Mouse (Mus musculus) B cell, adult 2 months (primary cell): ENCODE results near the gene Aldh3b3.

Source experiments
- DNase-seq, 2 experiments: peaks; one replicate each; pipeline ENCODE4 v3.0.0; 2022

Aldh3b3 gene

DNA sequence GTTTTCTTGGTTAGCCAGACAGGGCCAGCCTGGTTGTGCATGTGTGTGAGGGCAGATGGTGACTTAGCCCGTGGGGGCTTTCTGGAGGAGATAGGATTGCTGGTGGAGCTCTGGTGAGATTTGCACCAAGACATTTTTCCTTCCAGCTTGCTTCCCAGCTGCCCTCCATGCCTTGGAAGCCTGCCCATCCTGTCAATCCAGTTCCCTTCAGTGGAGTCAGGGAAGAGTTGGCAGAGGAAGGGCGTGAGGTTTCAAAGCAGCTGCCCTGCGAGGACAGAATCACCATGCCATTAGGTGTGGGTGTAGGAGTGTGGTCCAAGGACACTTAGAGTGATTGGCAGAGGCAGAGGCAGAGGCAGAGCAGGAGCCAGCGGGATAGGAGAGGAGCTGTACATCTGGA is at the start of gene Aldh3b3:
Gene Aldh3b3, plus strand, starts transcription at position 176 of the 400 bp plus-strand sequence.
- DNase-seq: no peak

DNA sequence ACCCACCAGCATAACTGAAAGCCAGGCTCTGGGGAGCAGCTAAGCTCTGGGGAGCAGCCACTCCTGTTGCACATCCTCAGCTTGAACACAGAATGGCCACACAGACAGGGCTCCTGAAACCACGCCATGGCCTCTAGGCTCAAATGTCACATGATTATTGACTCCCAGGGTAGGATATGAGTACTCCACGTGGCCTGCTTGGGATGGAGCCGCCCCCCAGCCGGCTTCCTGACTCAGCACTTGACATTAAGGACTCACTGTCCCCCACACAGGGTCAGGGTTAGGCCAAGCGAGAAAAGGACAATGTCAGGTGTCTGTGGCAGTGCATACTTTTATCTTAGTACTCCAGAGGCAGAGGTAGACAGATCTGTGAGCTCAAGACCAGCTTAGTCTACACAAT is 48.2 kb upstream of the Aldh3b3 start:
- no peak for DNase-seq

DNA sequence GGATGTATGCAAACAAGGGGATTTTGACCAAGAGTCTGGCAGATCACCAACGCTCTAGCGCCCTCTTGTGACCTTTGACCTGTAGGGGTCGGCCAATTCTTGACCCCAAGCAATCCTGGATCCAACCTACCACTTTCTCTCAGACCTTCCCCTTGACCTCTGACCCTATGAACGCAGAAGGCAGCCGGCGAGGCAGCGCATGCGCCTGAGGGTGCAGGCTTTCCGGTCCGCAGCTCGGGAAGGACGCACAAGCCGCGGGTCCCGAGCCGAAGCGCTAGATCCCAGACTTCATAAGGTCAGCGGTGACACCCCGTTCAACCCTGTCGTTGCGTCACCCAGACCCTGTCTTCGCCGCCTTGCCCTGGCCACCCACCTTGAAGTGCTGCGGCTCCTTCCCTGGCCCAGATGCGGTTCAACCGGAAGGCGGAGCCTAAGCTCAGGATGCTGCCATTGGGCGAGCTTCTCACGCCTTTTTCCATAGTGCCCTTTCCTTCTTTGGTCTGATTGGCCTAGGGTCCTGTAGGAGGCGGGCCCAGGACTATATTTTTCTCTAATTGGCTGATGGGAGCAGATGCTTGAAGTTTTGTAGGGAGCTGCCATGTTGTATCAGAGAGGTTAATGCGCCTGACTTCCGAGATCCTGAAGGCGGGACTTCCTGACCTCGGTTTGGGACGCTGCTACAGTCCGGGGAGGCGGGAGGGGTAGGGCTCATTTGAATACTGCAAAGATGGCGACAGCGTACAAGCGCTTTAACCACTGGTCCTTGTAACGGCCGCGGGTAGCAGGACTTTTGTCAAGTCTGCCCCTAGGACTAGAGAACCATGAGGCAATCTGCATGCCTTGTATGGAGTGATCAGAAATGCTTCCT is 45.9 kb upstream of the Aldh3b3 start, which contains the start of gene Ndufs8:
Gene Ndufs8, minus strand, starts transcription at position 438 of the 868 bp plus-strand sequence.
- peak; percentile 87 to 91 for DNase-seq

DNA sequence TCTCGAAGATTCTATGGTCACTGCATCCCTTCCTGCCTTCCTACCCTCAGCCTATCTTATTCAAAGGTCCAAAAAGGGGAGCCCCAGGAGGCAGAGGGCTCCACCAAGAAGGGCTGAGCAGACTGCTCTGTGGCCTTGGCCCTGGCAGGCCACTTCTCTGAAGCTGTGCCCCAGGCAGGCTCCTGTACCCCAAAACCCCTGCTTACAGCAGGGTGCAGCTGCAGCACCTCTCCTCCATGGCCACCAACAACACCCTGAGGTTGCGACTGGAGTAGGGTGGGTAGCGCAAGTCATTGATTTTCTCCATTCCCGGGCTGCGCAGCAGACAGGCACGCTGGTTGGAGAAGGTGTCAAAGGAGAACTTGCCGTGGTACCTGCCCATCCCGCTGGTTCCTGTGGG is 44.8 kb upstream of the Aldh3b3 start:
- DNase-seq: no peak

DNA sequence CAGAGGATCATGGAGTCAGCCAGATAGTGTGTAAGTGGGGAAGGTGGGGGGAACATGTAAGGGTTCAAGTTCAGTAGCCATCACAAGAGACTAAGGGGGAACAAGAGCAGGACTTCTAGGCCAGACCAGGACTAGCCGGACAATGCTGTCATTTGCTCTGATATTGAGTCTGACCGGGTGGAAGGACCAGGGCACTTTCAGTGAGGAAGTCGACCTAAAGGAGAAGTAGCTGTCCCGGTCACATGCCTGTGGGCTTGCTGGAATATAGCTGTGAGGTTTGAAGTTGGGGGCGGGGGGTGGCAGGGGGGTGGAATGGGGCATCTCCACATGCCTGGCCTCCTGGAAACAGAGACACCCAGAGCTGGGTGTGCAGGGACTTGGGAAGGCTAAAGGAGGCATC is 43.9 kb upstream of the Aldh3b3 start:
- no peak for DNase-seq

DNA sequence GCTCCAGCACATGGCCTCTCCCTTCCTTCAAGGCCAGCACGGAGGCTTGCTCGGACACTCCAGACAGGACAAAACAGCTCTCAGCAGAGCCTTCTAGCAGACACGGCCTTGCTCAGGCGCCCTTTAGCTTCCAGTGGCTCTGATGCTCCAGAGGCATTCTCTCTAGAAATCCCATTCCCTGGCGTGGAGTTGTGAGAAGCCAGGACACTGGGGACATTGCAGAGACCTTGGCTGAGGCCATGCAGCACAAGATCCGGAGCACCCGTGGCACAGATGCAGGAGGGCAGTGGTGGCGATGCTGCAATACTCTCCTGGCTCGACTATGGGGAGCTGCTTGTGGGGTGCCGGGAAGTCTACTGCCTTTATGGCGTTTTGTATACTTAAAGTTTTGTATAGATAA is 41.7 kb upstream of the Aldh3b3 start:
- DNase-seq: no peak

DNA sequence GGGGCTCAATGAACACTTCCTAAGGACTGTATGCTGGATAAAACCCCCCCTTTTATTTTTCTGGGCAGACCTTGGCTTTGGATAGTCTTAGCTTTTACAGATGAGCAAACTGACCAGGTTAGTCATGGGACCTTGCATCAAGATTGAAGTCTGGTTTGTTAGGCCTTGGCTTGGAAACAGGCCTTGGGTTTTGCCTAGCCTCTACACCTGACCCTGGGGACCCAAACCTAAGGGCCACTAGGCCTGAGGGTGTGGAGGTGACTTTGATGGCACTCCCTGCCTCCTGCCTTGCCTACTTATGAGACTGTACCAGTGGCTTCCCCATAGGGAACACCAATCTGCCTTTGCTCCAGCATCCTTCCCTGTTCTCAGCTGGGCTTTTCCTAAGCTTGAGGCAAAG is 38.5 kb upstream of the Aldh3b3 start:
- DNase-seq: no peak

DNA sequence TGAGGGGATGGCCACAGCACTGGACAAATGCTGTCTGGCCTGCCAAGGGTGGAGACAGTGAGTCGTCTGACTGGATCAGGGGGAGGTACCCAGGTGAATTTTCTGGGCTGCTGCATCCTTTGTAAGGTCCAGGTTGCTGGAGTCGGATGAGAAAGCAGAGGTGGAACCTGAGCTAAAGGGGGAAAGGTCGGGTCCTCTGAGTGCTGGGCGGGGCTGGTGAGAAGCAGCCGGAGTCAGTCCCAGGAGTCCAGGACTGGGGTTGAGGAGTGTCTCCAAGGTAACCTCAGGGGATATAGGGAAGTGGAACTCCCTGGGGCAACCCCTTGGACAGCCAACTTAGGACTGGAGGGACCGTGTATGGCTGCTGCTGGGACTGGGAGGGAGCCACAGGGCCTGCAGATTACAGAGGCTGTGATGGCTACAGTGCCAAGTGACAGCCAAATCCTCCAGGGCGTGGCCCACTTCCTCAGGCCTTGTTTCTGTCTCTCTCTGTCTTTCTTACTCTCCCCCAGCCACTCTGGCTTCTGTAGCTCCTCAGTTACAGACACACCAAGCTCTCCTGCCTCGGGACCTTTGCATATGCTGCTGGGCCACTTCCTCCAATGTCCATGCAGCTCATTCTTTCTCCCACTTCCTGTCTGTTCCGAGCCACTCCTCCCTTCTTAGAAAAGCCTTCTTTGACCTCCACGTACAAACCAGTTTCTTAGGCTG is 35.6 kb upstream of the Aldh3b3 start:
- peak; percentile 59 to 60 for DNase-seq

DNA sequence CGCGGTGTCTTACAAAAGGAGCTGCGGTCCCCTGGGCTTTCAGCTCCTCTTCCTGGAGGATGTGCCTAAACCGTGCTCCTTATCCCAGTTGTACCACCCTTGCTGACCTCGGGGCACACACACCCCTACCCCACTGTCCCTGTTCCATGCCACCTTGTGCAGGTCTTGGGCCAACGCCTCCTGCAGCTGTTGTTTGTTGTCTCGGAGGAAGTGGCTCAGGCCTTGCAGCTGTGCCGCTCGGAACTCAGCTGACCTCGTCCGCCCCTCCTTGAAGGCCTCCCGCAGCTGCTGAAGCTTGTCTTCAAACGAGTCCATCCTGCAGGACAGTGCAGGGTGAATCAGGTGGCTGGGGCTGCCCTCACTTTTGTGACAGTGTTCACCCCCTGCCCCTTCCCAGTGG is 34.9 kb upstream of the Aldh3b3 start:
- DNase-seq: peak; percentile 58 to 62

DNA sequence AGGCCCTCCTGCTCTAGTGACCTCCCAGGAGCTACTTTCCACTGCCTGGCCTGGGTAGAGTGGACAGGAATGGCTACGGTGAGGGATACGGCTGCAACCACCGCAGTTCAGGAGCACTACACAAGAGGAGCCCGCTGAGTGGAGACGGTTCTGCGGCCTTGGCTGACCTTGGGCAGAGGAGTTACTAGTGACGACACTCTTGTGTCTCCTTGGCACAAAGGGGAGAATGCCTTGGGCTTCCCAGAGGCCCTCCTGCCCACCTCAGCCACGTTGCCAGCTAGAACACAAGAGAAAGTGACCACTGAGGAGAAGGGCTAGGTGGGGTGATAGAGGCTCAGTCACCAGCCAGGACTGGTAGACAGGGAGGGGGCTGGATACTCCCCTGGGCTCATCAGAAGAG is 34.3 kb upstream of the Aldh3b3 start:
- no peak for DNase-seq

DNA sequence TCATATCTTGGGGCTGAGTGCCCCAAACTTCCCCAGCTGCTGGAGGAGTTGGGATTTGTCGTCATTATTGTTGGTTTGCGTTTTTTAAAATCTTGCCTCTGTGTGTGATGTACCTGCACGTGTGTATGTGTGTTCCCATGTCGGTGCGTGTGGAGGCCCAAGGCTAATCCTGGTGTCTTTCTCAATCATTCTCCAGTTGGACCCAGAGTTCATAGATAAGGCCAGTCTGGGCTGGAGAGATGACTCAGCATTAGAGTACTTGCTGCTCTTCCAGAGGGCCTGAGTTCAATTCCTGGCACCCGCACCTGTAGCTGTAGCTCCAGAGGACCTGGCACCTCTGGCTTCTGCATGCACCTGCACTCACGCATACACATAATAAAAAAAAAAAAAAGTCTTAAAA is 33.6 kb upstream of the Aldh3b3 start:
- no peak for DNase-seq

DNA sequence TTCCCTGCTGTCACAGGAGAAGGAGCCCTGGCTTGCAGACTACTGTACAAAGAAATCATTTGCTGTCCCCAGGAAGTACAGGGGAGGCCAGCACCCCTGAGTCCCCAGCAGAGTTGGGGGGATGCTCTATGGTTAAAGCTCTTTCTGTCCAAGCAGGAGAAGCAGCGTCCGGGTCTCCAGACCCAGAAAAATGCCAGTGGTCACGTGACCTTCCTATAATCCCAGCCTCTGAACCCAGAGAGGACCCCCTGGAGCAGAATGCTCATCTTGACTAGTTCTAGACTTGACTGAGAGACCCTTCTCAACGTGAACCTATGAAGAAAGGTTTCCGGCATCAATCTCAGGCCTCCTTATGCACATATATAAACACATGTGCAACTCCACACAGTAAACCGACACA is 32.6 kb upstream of the Aldh3b3 start:
- no peak for DNase-seq

DNA sequence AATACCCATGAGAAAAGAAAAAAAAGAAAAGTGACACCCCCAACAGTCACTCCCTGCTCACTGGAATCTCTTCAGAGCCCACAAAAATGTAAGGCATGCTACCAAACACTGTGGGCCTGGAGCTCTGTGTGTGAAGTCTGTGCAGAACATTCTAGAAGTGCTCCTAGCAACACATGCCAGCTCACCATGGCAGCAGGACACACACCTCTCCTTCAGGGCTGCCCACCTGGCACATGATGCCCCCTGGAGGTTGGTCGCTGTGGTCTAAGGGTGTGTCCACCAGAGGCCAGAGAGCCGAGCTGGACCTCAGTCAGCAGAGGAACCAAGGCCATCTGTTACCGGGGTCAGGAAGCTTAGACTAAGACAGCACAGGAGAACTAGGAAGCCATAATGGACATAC is 32.2 kb upstream of the Aldh3b3 start:
- no peak for DNase-seq

DNA sequence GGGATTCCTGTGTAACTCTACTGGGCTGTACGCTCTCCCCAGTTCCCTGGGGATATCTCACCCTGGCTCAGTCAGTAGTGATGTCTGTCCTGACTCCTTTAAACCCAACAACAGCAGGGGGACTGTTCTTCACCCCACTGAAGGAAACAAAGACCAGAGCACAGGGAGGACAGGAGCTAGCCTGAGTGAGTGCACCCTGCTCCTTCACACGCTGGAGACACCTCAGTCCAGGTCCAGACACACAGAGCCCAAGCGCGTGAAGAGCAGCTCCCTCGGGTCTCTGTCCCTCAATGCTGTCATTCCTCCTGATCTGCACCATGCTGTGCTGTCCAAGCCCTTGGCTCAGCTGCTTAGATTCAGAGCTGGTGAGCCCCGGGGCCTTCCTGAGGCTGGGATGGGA is 31.8 kb upstream of the Aldh3b3 start:
- no peak for DNase-seq

DNA sequence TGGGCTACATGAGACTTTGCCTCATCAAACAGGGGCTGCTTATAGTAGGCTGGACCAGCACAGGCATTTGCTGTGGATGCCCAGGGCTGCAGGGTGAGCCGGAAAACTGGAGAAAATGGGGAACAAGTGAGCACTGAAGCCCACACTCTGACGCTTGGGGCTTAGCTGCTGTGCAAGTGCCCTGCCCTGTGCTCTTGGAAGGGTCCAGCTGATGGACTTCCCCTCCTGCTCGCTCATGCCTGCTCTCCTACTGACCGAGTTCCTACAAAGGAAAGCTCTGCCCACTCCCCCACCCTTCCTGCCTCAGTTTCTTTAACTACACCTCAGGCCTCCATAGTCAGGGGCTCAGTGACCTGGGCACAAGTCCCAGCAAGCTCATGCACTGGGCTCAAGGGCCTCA is 30.5 kb upstream of the Aldh3b3 start:
- no peak for DNase-seq

DNA sequence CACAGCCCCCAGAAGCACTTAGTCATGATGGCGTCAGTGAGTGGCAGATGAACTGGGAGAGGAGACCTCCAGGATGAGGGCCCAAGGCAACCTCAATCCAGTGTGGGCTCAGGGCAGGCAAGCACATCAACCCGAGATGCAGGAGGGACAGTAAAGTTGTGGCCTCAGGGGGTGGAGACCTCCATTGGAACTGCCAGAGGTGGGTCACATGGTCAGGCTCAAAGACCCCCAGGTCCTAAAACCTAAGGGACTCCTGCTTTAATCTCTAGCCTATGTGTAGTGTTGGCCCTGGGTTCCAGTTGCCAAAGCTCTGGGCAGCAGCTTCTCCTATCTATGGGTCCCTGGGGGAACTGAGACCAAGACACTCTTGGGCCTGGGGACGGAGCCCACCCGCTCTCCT is 29.7 kb upstream of the Aldh3b3 start:
- DNase-seq: no peak

DNA sequence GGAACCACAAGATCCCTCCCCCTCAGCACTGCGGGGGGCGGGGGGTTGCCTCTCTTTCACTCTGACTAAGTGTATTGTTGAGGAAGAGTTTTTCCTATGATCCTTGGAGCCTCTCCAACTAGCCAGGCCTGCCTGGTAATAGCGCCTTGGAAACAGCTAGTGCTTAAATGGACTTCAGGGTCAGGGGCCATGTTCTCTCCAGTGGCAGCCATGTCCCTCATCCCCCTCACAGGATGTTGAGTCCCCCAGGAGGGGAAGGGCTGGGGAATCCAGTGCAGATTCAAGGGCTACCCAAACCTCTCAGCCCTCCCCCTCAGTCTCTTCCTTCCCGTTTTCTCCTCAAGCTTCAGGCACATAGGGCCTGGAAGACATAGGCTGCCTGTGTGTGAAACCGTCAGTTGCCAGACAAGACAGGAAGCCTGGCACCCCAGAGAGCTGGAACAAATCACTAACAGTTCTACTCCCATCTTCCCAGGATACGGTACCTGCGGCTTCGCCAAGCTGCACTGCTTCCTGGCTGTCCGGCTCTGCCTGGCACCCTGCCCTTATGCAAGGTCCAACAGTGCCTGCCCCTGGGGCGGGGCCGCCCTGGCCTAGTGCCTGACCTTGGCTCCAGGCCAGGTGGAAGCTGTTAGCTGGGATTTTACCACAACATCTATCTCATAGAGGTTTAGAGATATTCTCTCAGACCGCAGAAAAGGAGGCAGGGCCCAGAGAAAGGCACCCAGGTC is 29.1 kb upstream of the Aldh3b3 start, which contains the start of gene Aldh3b1:
Gene Aldh3b1, minus strand, starts transcription at position 598 of the 731 bp plus-strand sequence.
- peak in 1 of 2 experiments; percentile 21 for DNase-seq

DNA sequence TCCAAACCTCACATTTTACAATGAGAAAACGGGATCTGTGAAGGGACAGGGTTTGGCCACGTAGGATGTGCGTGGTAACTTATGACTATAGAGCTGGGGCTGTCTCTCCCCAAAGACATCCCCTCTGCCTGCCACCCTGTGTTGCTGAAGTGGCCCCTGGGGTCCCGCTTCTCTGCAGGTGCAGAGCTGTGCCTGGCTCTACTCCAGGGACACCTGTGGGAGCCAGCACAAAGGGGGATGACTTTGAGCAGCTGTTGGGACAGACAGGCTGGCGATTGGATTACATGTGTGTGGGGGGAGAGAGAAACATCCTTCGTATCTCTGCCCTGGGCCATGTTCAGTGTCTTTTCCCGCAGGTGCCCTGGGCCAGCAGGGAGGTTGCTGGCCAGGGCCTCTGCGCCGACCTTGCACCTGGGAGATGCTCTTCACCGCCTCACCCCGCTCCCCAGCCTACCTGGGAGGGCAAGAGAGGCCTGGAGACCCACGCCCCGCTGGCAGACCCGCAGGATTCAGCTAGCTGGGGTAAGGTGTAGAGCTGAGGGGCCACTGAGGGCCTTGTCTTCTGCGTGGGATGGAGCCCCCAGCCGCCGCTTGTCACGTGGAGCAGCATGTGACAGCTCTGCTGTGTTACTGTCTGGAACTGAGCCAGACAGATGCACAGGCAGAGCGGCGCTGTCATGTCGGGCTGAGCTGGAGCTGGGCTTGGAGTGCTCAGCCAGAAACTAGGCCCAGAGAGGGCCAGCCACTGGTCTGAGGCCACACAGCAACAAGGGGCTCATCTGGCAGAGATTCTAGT is 28.0 kb upstream of the Aldh3b3 start:
- peak; percentile 44 to 47 for DNase-seq

DNA sequence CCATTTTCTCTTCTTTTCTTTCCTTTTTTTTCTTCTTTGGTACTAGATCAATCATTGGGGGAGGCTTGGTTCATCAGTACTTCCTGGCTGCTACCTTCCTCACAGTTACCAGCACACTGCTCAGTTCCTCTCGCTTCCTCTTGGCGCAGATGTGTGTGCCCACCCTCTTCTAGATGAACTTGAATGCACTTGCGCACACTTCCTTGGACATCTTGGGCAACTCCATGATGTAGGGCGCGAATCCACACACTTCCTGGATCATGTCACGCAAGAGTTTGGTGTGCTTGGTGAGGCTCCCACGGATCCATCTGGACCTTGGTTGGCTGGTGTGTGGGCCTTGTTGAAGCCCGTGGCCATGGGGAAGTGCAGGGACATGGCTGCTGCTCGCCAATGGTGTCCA is 26.7 kb upstream of the Aldh3b3 start:
- peak; percentile 35 to 50 for DNase-seq

DNA sequence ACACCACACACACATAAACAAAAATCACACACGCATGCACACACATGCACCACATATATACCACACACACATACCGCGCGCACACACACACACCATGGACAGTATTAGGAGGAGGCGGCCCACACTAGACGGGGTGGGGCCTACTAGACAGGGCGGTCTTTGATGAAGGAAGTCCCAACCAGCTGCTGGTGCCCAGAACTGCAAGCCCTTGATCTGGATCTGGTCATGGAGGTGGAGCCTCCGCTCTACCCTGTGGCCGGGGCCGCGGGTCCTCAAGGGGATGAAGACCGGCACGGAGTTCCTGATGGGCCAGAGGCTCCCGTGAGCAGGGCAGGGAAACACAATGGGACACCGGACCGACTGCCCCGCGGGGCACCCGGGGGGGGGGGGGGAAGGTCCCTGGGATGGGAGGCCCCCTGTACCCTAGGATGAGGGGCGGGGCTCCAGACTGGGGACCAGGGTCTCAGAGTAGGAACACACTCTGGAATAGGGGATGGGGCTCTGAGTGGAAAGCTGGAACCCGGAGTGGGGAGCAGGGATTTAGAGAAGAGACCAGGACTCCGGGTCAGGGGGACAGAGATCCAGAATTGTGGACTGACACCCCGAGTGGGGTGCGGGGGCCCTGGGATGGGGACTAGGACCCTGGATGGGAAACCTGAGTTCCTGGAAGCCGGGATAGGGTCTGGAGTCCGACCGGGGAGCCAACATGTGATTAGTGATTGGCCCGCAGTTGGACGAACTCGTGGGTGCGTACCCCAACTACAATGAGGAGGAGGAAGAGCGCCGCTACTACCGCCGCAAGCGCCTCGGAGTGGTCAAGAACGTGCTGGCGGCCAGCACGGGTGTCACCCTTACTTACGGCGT is 23.2 kb upstream of the Aldh3b3 start, which contains the start of gene Unc93b1:
Gene Unc93b1, plus strand, starts transcription at position 155 of the 864 bp plus-strand sequence.
- peak; percentile 83 to 86 for DNase-seq
